Mouse (Mus musculus) forelimb bud, embryonic 11.5 days (tissue): ENCODE data around the gene Fam120a.

Experiments
- DNase-seq: peaks from one replicate; pipeline ENCODE4 v3.0.0-alpha.2; 2012; ENCODE audit warnings: low read depth, low spot score

The Fam120a gene

DNA sequence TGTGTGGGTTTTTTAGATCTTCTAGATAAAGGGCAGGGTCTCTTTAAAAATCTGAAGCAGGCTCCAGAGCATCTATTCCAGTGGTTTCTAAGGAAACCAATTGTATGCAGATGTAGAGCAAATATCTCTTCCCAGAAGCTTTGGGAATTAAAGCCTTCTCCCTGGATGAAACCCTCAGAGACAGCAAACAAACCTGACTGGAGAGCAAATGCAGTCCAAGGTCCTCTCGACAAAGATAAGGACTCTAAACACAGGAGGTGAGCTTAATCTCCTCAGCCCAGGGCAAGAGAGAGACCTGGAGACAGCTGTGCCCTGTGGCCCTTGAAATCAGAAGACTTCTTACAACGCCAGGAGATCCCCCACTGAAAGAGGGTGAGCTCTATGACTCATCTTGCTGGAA, 114.3 kb downstream of the Fam120a start:
- no peak for DNase-seq

DNA sequence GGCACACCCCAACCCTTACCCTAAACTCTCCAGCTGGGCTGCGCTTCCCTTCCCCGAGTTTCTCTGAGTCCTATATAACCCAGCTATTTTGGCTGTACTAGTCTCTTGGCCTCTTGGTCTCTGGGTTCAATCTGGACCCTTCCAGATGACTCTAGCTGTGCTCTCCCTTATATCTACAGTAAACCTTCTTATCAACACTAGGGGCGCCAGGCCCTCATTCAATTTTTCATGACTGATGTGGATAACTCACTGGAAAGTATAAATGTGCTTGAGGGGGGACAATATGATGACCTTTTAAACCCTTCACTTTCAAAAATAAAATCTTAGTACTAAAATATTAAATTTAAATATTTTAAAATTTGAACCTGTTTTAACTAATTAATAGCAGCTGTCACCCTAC, 115.0 kb downstream of the Fam120a start:
- no peak for DNase-seq

DNA sequence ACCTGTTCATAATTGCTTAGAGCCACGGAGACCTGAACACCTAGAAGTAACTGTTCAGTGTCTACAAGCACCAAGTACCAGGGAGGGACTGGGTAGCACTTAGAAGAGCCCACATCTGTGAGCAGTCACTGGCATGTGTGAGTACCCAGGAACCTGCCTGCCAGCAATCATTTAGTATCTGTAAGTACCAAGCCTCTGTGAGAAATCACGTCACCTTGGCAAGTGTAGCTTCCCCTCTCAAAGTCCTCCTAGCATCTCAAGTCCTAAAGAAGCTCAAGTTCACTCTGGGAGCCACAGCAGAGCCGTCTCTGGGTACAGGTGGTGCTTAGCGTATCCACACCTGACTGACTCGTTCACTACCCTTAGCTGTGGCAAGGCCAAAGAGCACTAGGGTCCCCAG, 116.1 kb downstream of the Fam120a start:
- DNase-seq, result no peak

DNA sequence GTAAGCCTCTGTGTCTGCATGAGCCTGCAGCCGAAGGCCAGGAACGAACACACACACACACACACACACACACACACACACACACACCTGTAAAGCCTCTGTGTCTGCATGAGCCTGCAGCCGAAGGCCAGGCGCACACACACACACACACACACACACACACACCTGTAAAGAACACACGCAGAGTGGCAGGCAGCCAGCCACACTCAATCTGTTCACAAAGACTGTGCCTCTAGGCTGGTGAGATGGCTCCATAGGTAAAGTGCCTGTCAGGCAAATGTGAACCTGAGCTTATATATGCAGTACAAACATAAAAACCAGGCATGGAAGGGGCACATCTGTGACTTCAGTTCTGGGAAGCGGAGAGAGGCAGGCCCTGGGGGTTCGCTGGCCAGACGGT, 117.0 kb downstream of the Fam120a start:
- no peak for DNase-seq

DNA sequence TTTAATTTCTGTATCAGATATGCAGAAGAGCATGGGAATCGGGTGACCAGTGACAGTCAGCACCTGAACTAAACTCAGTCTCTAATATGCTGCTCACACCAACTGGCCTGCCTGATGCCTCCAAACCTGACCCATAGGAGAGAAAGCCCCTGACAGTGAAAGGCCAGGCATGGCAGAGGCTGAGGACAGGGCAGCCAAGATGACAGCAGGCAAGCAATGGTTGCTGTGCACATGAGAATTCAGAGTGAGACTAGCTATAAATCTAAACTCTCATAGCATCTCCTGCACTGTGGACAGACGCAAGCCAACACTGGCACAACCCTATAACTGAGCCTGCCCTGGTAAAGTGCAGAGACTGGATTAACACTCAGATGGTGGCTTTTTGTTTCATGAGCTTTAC, 117.5 kb downstream of the Fam120a start:
- DNase-seq, result no peak

DNA sequence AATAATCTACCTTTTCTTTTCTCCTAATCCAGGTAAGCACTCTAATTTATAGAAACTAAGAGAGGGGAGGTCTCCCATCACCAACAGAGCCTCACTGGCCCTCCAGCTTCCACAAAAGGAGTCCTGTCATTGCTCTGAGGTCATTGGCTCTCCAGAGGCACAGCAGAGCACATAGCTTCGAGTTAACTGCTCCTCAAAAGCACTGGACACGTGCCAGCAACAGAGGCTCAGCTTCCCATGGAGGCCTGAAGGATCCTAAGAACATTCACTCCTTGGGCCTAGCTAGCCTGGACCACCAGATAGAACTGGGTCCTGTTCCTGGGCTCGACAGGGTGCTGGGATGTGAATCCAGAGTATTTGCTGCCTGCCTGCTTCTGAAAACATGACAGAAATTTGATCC, 118.7 kb downstream of the Fam120a start:
- DNase-seq, result no peak

DNA sequence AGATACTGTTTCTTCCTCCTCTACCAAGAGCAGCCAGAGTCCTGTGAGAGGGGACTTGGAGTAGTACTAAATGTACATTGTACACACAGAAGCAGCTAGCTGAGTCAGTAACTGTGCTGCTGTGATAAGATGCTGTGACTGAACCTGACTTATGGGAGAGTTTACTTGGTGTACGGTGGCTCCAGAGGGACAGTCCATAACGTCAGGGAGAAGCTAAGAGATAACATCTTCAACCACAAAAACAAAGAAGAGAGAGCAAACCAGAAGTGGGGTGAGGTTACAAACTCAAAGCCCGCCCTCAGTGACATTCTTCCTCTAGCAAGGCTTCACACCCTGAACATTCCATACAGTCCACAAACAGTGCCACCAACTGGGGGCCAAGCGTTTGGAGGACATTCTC, 122.5 kb downstream of the Fam120a start:
- DNase-seq, result no peak

DNA sequence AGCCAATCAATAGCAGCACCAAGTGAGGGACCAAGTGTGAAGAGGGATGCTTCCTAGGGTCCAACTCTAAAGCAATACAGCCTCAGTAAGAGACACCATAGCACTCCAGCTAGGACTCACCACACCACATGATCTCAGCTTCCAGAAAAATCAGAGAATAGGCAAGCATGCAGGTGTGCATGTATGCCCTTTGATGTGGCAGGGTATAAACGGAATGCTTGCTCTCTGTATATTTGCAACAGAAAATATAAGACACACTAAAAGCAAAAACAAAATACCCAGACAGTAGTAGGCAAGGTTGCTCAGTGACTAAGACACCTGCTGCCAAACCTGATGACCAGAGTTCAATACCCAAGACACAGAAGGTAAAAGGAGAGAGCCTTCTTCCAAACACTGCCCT, 124.3 kb downstream of the Fam120a start:
- no peak for DNase-seq

DNA sequence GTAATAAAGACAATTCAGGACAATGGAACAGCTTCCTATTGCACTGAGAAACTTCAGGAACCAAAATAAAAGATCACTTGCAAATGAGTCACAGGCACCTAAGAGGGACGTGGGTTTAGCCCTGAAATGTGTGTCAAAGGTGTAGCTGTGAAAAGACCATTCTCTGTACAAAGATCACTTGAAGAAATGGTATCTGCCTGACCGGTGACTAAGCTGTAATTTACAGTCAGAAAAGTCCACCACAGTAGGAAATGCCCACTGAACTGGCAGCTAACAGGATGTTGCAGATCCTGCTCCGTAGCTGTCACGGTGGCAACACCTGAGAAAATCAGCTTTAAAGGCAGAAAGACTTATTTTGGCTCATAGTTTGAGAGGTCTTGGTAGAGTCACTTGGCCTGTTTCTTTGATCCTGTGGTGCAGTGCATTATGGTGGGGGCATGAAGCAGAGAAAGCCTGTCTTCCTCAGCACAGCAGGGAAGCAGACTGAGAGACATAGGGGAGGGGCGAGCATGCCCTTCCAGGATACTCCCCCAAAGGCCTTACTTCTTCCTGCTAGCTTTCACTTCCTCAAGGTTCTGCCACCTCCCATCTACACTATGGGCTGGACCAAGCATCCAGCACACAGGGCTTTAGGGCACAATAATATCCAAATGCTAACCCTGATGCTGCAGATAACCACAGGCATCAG, 125.8 kb downstream of the Fam120a start:
- no peak for DNase-seq

DNA sequence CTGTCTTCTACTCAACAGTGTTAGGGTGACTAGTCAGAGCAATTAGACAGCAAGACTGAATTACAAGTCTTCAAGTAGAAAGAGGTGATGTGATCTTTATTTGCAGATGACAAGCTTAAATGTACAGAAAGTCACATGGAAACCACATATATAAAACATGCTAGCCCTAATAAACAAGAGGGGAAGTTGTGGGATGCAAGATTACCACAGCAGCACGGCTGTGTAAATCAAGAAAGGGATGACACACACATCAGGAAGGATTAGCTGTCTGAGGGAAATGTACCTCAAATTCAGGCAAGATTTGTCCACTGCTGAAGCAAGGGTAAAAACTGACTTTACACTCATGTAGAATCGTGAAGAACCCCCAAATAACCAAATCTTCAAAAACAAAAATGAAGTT, 129.5 kb downstream of the Fam120a start:
- no peak for DNase-seq

DNA sequence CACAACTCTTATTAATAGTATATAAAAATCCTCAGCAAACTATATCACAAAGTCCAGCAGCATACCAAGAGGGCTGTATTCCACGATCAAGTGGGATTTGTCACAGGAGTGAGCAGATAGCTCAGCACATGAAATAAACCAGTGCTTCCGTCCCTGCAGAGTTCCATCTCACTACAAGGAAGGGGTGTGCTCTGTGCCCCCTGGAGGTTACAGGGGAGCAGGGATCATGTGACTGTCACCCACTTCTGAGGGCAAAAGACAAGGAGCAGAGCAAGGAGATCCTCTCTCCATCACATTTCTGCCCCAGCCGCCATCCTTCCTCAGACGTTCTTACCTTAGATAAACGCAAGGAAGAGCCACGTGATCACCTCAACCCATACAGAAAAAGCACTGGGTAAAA, 130.3 kb downstream of the Fam120a start:
- DNase-seq, result no peak

DNA sequence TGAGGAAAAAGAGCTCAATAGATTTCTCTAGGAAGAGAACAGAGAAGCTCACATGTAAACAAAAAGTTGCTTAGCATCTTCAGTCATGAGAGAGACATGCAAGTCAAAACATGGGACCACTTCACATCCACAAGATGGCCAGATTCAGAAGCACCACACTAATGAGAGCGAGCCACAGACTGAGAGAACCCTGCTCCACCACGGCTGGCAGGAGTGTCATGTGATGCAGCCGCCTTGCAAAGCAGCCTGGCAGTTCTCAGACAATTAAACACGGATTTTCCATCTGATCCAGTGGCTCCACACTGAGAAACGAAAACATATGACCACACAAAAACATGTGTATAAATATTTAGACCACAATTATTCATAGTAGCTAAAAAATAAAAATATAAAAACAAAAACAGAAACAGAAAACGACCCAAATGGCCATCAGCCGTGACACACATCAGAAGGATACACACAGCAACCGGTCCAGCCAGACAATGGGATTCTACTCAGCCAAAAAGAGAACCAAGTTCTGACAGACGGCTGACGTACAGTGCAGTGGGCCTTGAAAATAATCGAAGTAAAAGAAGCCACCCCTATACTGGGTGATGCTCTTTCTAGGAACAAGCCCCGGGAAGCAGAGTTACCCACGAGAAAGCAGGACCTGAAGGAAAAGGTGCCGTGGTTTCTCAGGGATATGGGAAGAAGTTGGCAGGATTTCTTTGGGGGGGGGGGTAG, 137.1 kb downstream of the Fam120a start:
- DNase-seq, result no peak

DNA sequence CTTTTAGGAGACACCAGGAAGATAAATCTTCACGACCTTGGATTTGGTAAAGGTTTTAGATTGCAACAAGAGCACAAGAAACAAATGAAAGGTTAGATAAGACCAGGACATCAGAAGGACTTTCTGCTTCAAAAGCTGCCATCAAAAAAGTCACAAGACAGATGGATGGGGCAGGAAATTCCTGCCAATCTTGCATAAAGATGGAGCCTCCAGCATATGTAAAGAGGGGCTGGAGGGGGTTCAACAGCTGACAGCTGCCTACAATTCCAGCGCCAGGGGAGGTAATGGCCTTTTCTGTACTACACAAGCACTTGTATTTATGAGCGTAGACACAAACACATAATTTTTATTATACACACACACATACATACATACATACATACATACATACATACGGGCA, 138.0 kb downstream of the Fam120a start:
- no peak for DNase-seq
